Mouse (Mus musculus): ENCODE measurements around the gene Usp9y. TPM values are rescaled to one million over a fixed set of nuclear protein-coding genes. Genes with fewer than 3 reads are reported as not detected.

Gene Usp9y
- total RNA-seq (2023) = not detected in 2 replicates

DNA sequence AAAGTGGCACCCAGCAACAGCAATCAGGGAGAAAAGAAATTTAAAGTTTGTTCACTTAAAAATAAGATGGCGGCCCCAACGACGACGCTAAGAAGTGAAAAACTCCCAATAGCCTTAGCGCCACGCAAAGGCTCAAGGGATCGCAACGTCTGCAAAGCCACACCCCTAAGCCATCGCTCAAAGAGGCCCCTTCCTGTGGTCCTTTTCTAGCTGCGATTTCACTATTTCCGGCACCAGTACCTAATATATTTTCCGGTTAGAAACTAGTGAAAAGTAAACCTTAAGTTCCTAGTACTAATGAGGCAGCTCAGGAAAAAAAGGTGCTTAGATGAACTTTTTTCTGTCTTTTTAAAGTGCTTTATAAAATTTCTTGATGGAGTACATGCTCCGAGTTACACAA, at the start of gene Usp9y:
Gene Usp9y, minus strand, starts transcription at position 101 of the 400 bp plus-strand sequence.

GRCm38 (mm10) chrY:1286171-1286795, 173.3 kb downstream of the Usp9y start, which contains the start of gene Ddx3y:
TSS of gene Ddx3y (minus strand) at chrY:1286629.

Other genes with a start within 250 kb of the Usp9y start
- 18.9 and 23.3 TPM in 2 replicates for gene Uty, start 214.0 kb downstream of the Usp9y start, total RNA-seq (2023)
- gene Ddx3y, start 173.2 kb downstream of the Usp9y start, total RNA-seq (2023) = 109 and 134 TPM in 2 replicates

Measured in neutrophil, adult 65 days (primary cell).